Mouse (Mus musculus) telencephalon, adult 2 months (tissue): ENCODE data around the gene Bcap31.
"Not testable (repeated sequence)": the region's sequence is repeated elsewhere in the genome, so short reads cannot be mapped to it uniquely, and the experiment has no call there.

ENCODE experiments used
- DNase-seq: peaks from one replicate; pipeline ENCODE4 v3.0.0-alpha.2; 2011; ENCODE audit warnings: low read depth, low spot score

Bcap31 gene

GRCm38 (mm10) chrX:73716109-73716661 lies at the start of gene Bcap31, which contains the start of gene Abcd1:
Bcap31 (minus strand) TSS chrX:73716175.
Abcd1 (plus strand) TSS chrX:73716597.
- peak; percentile 85 for DNase-seq

GRCm38 (mm10) chrX:73765311-73765710 lies 49.3 kb upstream of the Bcap31 start:
- DNase-seq = no peak

GRCm38 (mm10) chrX:73758611-73759290 lies 42.8 kb upstream of the Bcap31 start:
- DNase-seq = peak; percentile 27

GRCm38 (mm10) chrX:73756334-73757140 lies 40.6 kb upstream of the Bcap31 start, which contains the start of gene Plxnb3:
Plxnb3 (plus strand) TSS chrX:73757090.
- DNase-seq = peak; percentile 38

GRCm38 (mm10) chrX:73748977-73749376 lies 33.0 kb upstream of the Bcap31 start:
- no peak for DNase-seq

GRCm38 (mm10) chrX:73744774-73745481 lies 29.0 kb upstream of the Bcap31 start:
- DNase-seq = no peak

GRCm38 (mm10) chrX:73739841-73740240 lies 23.9 kb upstream of the Bcap31 start:
- DNase-seq = not testable (repeated sequence)

- no peak for DNase-seq
These were observed 23.2 kb upstream of the Bcap31 start for GRCm38 (mm10) chrX:73739151-73739550.

GRCm38 (mm10) chrX:73738155-73738554 lies 22.2 kb upstream of the Bcap31 start:
- DNase-seq = no peak

- DNase-seq = no peak
These were observed 14.9 kb upstream of the Bcap31 start for GRCm38 (mm10) chrX:73730908-73731307.

- no peak for DNase-seq
These were observed 2.8 kb upstream of the Bcap31 start for GRCm38 (mm10) chrX:73718686-73719362.

GRCm38 (mm10) chrX:73718271-73718670 lies 2.3 kb upstream of the Bcap31 start:
- DNase-seq = no peak

- DNase-seq = no peak
These were observed 1.7 kb upstream of the Bcap31 start for GRCm38 (mm10) chrX:73717667-73718066.

- DNase-seq = no peak
These were observed 952 bp upstream of the Bcap31 start for GRCm38 (mm10) chrX:73716709-73717545.

GRCm38 (mm10) chrX:73715476-73716108 lies 383 bp downstream of the Bcap31 start:
- DNase-seq = no peak

- DNase-seq = no peak
These were observed 15.5 kb downstream of the Bcap31 start for GRCm38 (mm10) chrX:73700472-73700871.

GRCm38 (mm10) chrX:73690917-73691629 lies 24.9 kb downstream of the Bcap31 start:
- no peak for DNase-seq

- DNase-seq = no peak
These were observed 30.3 kb downstream of the Bcap31 start for GRCm38 (mm10) chrX:73685629-73686028.

GRCm38 (mm10) chrX:73684978-73685377 lies 31.0 kb downstream of the Bcap31 start:
- no peak for DNase-seq
